Mouse (Mus musculus) embryonic fibroblast, embryonic 13.5 days (primary cell): ENCODE measurements around the gene Fbxl3.

Experiments used
- CTCF ChIP-seq: IDR thresholded peaks from 2 replicates; pipeline ENCODE4 v1.5.1; 2011; ENCODE audit warnings: mild to moderate bottlenecking, control low read depth, low read length, moderate library complexity, borderline replicate concordance; ENCODE audit not compliant: insufficient read depth
- POLR2A ChIP-seq: IDR thresholded peaks from 2 replicates; pipeline ENCODE4 v1.6.1; 2011; ENCODE audit warnings: low read depth, mild to moderate bottlenecking, control low read depth, low read length, moderate library complexity

DNA sequence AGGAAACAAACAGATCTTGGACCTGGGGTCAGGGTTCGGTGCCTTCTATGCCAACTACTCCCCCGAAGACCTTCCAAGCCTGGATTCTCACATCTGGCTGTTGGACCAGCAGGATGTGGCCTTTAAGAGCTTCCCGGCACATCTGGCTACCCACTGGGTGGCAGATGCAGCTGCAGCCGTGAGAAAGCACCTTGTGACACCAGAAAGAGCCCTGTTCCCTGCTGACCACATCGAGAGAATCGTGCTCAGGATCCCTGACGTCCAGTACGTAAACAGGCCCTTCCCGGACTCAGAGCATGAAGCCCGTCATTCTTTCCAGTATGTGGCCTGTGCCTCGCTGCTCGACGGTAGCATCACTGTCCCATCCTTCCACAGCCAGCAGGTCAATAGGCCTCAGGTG, 44.6 kb downstream of the Fbxl3 start:
- TF ChIP-seq CTCF (no peak), POLR2A (no peak)
